Mouse (Mus musculus) hindbrain, embryonic 11.5 days (tissue): ENCODE data around the gene Stxbp1. TPM values are rescaled to one million over a fixed set of nuclear protein-coding genes. Genes with fewer than 3 reads are reported as not detected.
A peak's percentile ranks its signal among the peaks of the same experiment; 100 is the strongest.

Experiments used
- ATAC-seq: fragments of 200-750 bp; cut with Nextera tagmentation; 2 replicates; pipeline ENCODE4 v1.8.0; 2017; ENCODE audit warnings: mild to moderate bottlenecking, moderate TSS enrichment, moderate library complexity; ENCODE audit not compliant: low FRiP score
- DNase-seq: peaks from one replicate; pipeline ENCODE4 v3.0.0-alpha.2; 2015; ENCODE audit warnings: low spot score
- H3K27ac ChIP-seq: fragments of 300-500 bp; sonication (generic); 2 replicates; pipeline ENCODE4 v1.5.1; 2014; ENCODE audit warnings: mild to moderate bottlenecking, low read depth, low read length
- H3K27me3 ChIP-seq: fragments of 300-500 bp; sonication (generic); 2 replicates; pipeline ENCODE4 v1.6.1; 2014; ENCODE audit warnings: mild to moderate bottlenecking, low read length, moderate library complexity, mixed read lengths; ENCODE audit not compliant: control insufficient read depth, insufficient read depth
- H3K36me3 ChIP-seq: fragments of 300-500 bp; sonication (generic); 2 replicates; pipeline ENCODE4 v1.6.1; 2014; ENCODE audit warnings: mild to moderate bottlenecking, low read length, moderate library complexity, mixed read lengths; ENCODE audit not compliant: control insufficient read depth, insufficient read depth
- H3K4me1 ChIP-seq: fragments of 300-500 bp; sonication (generic); replicated peaks from 2 replicates; pipeline ENCODE4 v1.6.1; 2014; ENCODE audit warnings: low read length, mixed read lengths; ENCODE audit not compliant: control insufficient read depth, insufficient read depth
- H3K4me2 ChIP-seq: fragments of 300-500 bp; sonication (generic); replicated peaks from 2 replicates; pipeline ENCODE4 v1.6.1; 2014; ENCODE audit warnings: mild to moderate bottlenecking, low read depth, low read length
- H3K4me3 ChIP-seq: fragments of 300-500 bp; sonication (generic); 2 replicates; pipeline ENCODE4 v1.5.1; 2014; ENCODE audit warnings: low read depth, low read length
- H3K9ac ChIP-seq: fragments of 300-500 bp; sonication (generic); 2 replicates; pipeline ENCODE4 v1.6.1; 2014; ENCODE audit warnings: low read depth, low read length
- H3K9me3 ChIP-seq: fragments of 300-500 bp; sonication (generic); 2 replicates; pipeline ENCODE4 v1.6.1; 2016; ENCODE audit warnings: low read length; ENCODE audit not compliant: control insufficient read depth
- WGBS: fragments of 180-500 bp; shearing (Covaris S2); extraction: QIAGEN DNeasy Blood & Tissue Kit; methylation state at CpG from one replicate; pipeline ENCODE4 v1.1.7; 2014; 5-methylcytosine and 5-hydroxymethylcytosine counted together
- polyA plus RNA-seq: library from polyadenylated mRNA; unstranded; fragments of >200 nt; fragmentation: Nextera tagmentation; extraction: Ambion mirVana; gene quantifications from 2 replicates; pipeline ENCODE4 v1.2.1, GENCODE M21; 2014

The Stxbp1 gene
- polyA plus RNA-seq, 1 experiment from 2014 or later: 64.7 TPM

- Histone ChIP-seq H3K4me2 (no peak overlapping the region), H3K4me3 (no peak overlapping the region), H3K36me3 (no peaks in the 10 kb centered on the region), H3K9ac (no peak overlapping the region), H3K4me1 (no peaks in the 10 kb centered on the region), H3K9me3 (no peaks in the 10 kb centered on the region), H3K27me3 (no peaks in the 10 kb centered on the region), H3K27ac (peak overlapping the region; percentile 54; the same call in 1 of the 2 replicates)
- WGBS: 42% methylated on average over 8 of the region's 9 CpGs
- ATAC-seq (no peak), DNase-seq (no peak)
These were observed 41.0 kb upstream of the Stxbp1 start for GRCm38 (mm10) chr2:32888029-32888428.

GRCm38 (mm10) chr2:32884745-32885144 lies 37.7 kb upstream of the Stxbp1 start:
- Histone ChIP-seq H3K4me3 (no peak overlapping the region), H3K27me3 (no peaks in the 10 kb centered on the region), H3K4me2 (no peak overlapping the region), H3K36me3 (no peaks in the 10 kb centered on the region), H3K27ac (no peak overlapping the region), H3K9me3 (no peaks in the 10 kb centered on the region), H3K9ac (no peak overlapping the region), H3K4me1 (peaks cover 11% of the 10 kb centered on the region)
- ATAC-seq (no peak), DNase-seq (no peak)
- 39% methylated on average over 7 of the region's 7 CpGs for WGBS

GRCm38 (mm10) chr2:32882283-32883043 lies 35.4 kb upstream of the Stxbp1 start:
- no peak for DNase-seq
- Histone ChIP-seq H3K9me3 (no peaks in the 10 kb centered on the region), H3K4me3 (no peak overlapping the region), H3K4me2 (no peak overlapping the region), H3K9ac (no peak overlapping the region), H3K4me1 (peaks cover 17% of the 10 kb centered on the region), H3K27me3 (no peaks in the 10 kb centered on the region), H3K36me3 (no peaks in the 10 kb centered on the region), H3K27ac (no peak overlapping the region)
- 53% methylated on average over 13 of the region's 21 CpGs for WGBS
- ATAC-seq: no peak

GRCm38 (mm10) chr2:32881723-32882122 lies 34.7 kb upstream of the Stxbp1 start:
- DNase-seq: no peak
- no peaks in the 10 kb centered on the region for H3K9me3 ChIP-seq
- H3K9ac ChIP-seq: no peak overlapping the region
- no peaks in the 10 kb centered on the region for H3K27me3 ChIP-seq
- WGBS: 44% methylated on average over 3 of the region's 3 CpGs
- H3K4me2 ChIP-seq: no peak overlapping the region
- H3K4me1 ChIP-seq: peaks cover 19% of the 10 kb centered on the region
- no peaks in the 10 kb centered on the region for H3K36me3 ChIP-seq
- peak overlapping the region; percentile 49 for H3K27ac ChIP-seq
- no peak for ATAC-seq
- no peak overlapping the region for H3K4me3 ChIP-seq

- Histone ChIP-seq H3K4me1 (peaks cover 22% of the 10 kb centered on the region), H3K36me3 (no peaks in the 10 kb centered on the region), H3K4me2 (no peak overlapping the region), H3K27me3 (no peaks in the 10 kb centered on the region), H3K9ac (no peak overlapping the region), H3K4me3 (no peak overlapping the region), H3K27ac (peak overlapping the region; percentile 49), H3K9me3 (no peaks in the 10 kb centered on the region)
- DNase-seq (no peak), ATAC-seq (no peak)
- 26% methylated on average over 6 of the region's 6 CpGs for WGBS
These were observed 34.0 kb upstream of the Stxbp1 start for GRCm38 (mm10) chr2:32881054-32881453.

- DNase-seq: no peak
These were observed 32.5 kb upstream of the Stxbp1 start for GRCm38 (mm10) chr2:32879593-32879992.

GRCm38 (mm10) chr2:32878396-32878795 lies 31.4 kb upstream of the Stxbp1 start:
- WGBS: 62% methylated on average over 3 of the region's 3 CpGs
- DNase-seq: no peak
- no peak overlapping the region for H3K9ac ChIP-seq
- H3K4me3 ChIP-seq: no peak overlapping the region
- no peak overlapping the region for H3K27ac ChIP-seq
- H3K4me2 ChIP-seq: no peak overlapping the region
- H3K4me1 ChIP-seq: peaks cover 28% of the 10 kb centered on the region
- no peaks in the 10 kb centered on the region for H3K9me3 ChIP-seq
- no peaks in the 10 kb centered on the region for H3K27me3 ChIP-seq
- H3K36me3 ChIP-seq: no peaks in the 10 kb centered on the region
- no peak for ATAC-seq

More at GRCm38 (mm10) chr2:32879593-32879992, 32.5 kb upstream of the Stxbp1 start:
- no peak for ATAC-seq
- Histone ChIP-seq H3K4me1 (peaks cover 28% of the 10 kb centered on the region), H3K9ac (no peak overlapping the region), H3K9me3 (no peaks in the 10 kb centered on the region), H3K36me3 (no peaks in the 10 kb centered on the region), H3K27ac (no peak overlapping the region), H3K27me3 (no peaks in the 10 kb centered on the region), H3K4me3 (no peak overlapping the region), H3K4me2 (no peak overlapping the region)
- WGBS: 83% methylated on average over 5 of the region's 5 CpGs

GRCm38 (mm10) chr2:32877761-32878393 lies 30.8 kb upstream of the Stxbp1 start:
- ATAC-seq: no peak
- H3K27ac ChIP-seq: no peak overlapping the region
- H3K4me3 ChIP-seq: peak overlapping the region; percentile 69
- WGBS: 53% methylated on average over 6 of the region's 6 CpGs
- H3K9ac ChIP-seq: 0 out of 2 replicates have a peak overlapping the region, but pooled peaks have one; percentile 8
- H3K4me2 ChIP-seq: peak overlapping the region; percentile 94
- no peaks in the 10 kb centered on the region for H3K9me3 ChIP-seq
- no peaks in the 10 kb centered on the region for H3K27me3 ChIP-seq
- DNase-seq: no peak
- H3K36me3 ChIP-seq: no peaks in the 10 kb centered on the region
- H3K4me1 ChIP-seq: peaks cover 28% of the 10 kb centered on the region

GRCm38 (mm10) chr2:32877303-32877702 lies 30.3 kb upstream of the Stxbp1 start:
- 39% methylated on average over 5 of the region's 5 CpGs for WGBS
- H3K9ac ChIP-seq: peak overlapping the region; percentile 96; the same call in 1 of the 2 replicates
- peaks cover 28% of the 10 kb centered on the region for H3K4me1 ChIP-seq
- no peaks in the 10 kb centered on the region for H3K9me3 ChIP-seq
- peak overlapping the region; percentile 94 for H3K4me2 ChIP-seq
- H3K27ac ChIP-seq: no peak overlapping the region
- H3K27me3 ChIP-seq: no peaks in the 10 kb centered on the region
- H3K4me3 ChIP-seq: peak overlapping the region; percentile 69
- DNase-seq (no peak), ATAC-seq (no peak)
- no peaks in the 10 kb centered on the region for H3K36me3 ChIP-seq
